Mouse (Mus musculus): ENCODE measurements around the gene Snrpd2.

DNA sequence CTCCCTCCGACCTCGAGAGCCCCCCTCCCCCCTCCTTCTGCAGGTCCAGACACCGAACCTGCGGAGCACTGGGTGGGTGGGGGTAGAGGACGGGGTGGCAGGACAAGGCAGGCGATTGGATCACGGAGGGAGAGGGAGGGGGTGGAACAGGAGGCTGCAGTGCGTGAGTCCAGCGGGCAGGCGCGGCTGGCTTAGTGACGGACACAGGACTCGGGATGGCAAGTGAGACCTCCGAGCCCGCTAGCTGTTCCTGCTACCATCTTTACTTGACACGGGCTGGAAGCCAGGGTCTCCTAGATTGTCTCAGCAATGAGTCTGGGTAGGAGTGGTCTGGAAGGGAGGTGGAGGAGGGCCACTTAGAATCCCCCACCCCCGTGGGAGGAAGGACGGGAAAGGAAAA lies 28.5 kb downstream of the Snrpd2 start:
- TF ChIP-seq CTCF (IDR thresholded peaks at IDR 0.05; ENCODE audit: low read depth) (no peak), EP300 (IDR thresholded peaks at IDR 0.05; ENCODE audit: low read depth) (no peak)

Data from liver, embryonic 14.5 days (tissue).